Mouse (Mus musculus) forebrain, postnatal 0 days (tissue): ENCODE measurements at regions not wholly inside any gene's neighbourhood (a gene's known extent, or its start where the extent isn't known, plus 50 kb on each side); places are given as distances from the start of the nearest gene placed in this dataset.
A peak's percentile ranks its signal among the peaks of the same experiment; 100 is the strongest.

Experiments used
- ATAC-seq: fragments of 200-750 bp; cut with Nextera tagmentation; 2 replicates; pipeline ENCODE4 v1.8.0; 2017; ENCODE audit warnings: mild to moderate bottlenecking, moderate library complexity
- DNase-seq: peaks from one replicate; pipeline ENCODE4 v3.0.0-alpha.2; 2015
- H3K27ac ChIP-seq: fragments of 300-500 bp; sonication (generic); 2 replicates; pipeline ENCODE4 v1.5.1; 2014; ENCODE audit warnings: low read depth, mild to moderate bottlenecking, antibody characterized with exemption, low read length, moderate library complexity, mixed read lengths
- H3K27me3 ChIP-seq: fragments of 300-500 bp; sonication (generic); 2 replicates; pipeline ENCODE4 v1.6.1; 2014; ENCODE audit warnings: mild to moderate bottlenecking, low read length, mixed read lengths; ENCODE audit not compliant: insufficient read depth
- H3K36me3 ChIP-seq: fragments of 300-500 bp; sonication (generic); 2 replicates; pipeline ENCODE4 v1.6.1; 2014; ENCODE audit warnings: mild to moderate bottlenecking, moderate library complexity; ENCODE audit not compliant: insufficient read depth
- H3K4me1 ChIP-seq: fragments of 300-500 bp; sonication (generic); 2 replicates; pipeline ENCODE4 v1.6.1; 2014; ENCODE audit warnings: antibody characterized with exemption; ENCODE audit not compliant: insufficient read depth
- H3K4me2 ChIP-seq: fragments of 300-500 bp; sonication (generic); 2 replicates; pipeline ENCODE4 v1.6.1; 2014; ENCODE audit warnings: low read depth, mild to moderate bottlenecking, moderate library complexity
- H3K4me3 ChIP-seq: fragments of 300-500 bp; sonication (generic); 2 replicates; pipeline ENCODE4 v1.5.1; 2014; ENCODE audit warnings: low read depth, low read length, mixed read lengths
- H3K9ac ChIP-seq: fragments of 300-500 bp; sonication (generic); 2 replicates; pipeline ENCODE4 v1.6.1; 2014; ENCODE audit warnings: mild to moderate bottlenecking
- H3K9me3 ChIP-seq: fragments of 300-500 bp; sonication (generic); 2 replicates; pipeline ENCODE4 v1.6.1; 2016; ENCODE audit warnings: low read length
- CTCF ChIP-seq: sonication (generic); IDR thresholded peaks from 2 replicates; pipeline ENCODE4 v1.5.1; 2016; ENCODE audit warnings: antibody characterized with exemption, control low read depth, low read depth
- WGBS: fragments of 180-500 bp; shearing (Covaris S2); extraction: QIAGEN DNeasy Blood & Tissue Kit; methylation state at CpG from one replicate; pipeline ENCODE4 v1.1.7; 2014; 5-methylcytosine and 5-hydroxymethylcytosine counted together

DNA sequence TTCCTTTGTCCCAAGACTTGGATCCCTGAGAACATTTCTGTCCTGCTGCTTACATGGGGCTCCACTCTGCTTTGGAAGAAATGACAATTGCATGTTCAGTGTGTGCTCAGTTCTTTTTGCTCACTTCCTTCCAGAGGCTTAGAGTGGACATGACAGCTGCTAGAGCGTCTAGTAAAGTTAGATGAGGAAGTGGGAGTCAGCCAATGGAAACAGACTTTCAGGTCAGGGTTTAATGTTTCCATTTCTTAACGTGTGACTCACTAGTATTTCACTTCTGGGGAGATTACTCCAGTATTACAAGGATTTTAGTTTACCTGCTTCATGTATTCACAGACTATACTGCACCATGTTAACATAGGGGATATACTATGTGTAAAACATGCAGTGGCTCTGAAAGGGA is 759.3 kb upstream of the Gm38303 start:
- no peak for TF ChIP-seq CTCF
- Histone ChIP-seq H3K9ac (no peak overlapping the region), H3K27ac (no peak overlapping the region), H3K9me3 (no peaks in the 10 kb centered on the region), H3K4me2 (no peak overlapping the region), H3K4me1 (no peaks in the 10 kb centered on the region), H3K27me3 (no peaks in the 10 kb centered on the region), H3K36me3 (no peaks in the 10 kb centered on the region), H3K4me3 (no peak overlapping the region)
- no peak for ATAC-seq
- WGBS = 77% methylated on average over 2 of the region's 2 CpGs
- no peak for DNase-seq

- H3K9ac ChIP-seq = no peak overlapping the region
- ATAC-seq = no peak
- no peak overlapping the region for H3K27ac ChIP-seq
- peak; percentile 40 for TF ChIP-seq CTCF
- H3K27me3 ChIP-seq = no peaks in the 10 kb centered on the region
- WGBS = 56% methylated on average over 3 of the region's 3 CpGs
- H3K36me3 ChIP-seq = no peaks in the 10 kb centered on the region
- no peaks in the 10 kb centered on the region for H3K9me3 ChIP-seq
- peak; percentile 25 for DNase-seq
- no peak overlapping the region for H3K4me2 ChIP-seq
- H3K4me1 ChIP-seq = no peaks in the 10 kb centered on the region
- H3K4me3 ChIP-seq = no peak overlapping the region
These were observed 758.7 kb upstream of the Gm38303 start for GRCm38 (mm10) chr3:11094138-11094537.

GRCm38 (mm10) chr3:11083291-11083690 is 747.8 kb upstream of the Gm38303 start:
- no peak for TF ChIP-seq CTCF
- DNase-seq = no peak
- 54% methylated on average over 2 of the region's 2 CpGs for WGBS
- Histone ChIP-seq H3K27me3 (no peaks in the 10 kb centered on the region), H3K36me3 (no peaks in the 10 kb centered on the region), H3K4me2 (no peak overlapping the region), H3K9ac (no peak overlapping the region), H3K9me3 (no peaks in the 10 kb centered on the region), H3K4me1 (no peaks in the 10 kb centered on the region), H3K4me3 (no peak overlapping the region), H3K27ac (no peak overlapping the region)
- ATAC-seq = no peak

DNA sequence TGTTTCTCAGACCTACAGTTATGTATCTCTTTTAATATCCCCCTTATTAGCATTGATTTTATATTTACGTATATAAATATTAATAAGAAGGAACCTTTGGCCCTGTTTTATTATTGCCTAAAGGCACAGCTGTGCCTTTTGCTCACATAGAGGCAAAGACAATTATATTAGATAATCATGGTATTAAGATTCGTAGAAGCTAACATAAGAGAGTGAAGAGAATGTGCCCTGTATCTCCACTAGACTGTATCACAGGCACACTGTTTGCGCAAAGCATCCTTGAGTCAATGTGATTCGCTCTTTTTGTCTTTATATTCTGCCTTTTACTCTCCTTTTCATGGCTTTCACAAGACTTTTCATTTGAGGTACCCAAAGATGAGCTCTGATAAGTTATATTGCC is 738.5 kb upstream of the Gm38303 start:
- H3K36me3 ChIP-seq = no peaks in the 10 kb centered on the region
- H3K4me2 ChIP-seq = no peak overlapping the region
- WGBS = 82% methylated on average over 4 of the region's 4 CpGs
- no peak for TF ChIP-seq CTCF
- DNase-seq (no peak), ATAC-seq (no peak)
- H3K4me1 ChIP-seq = no peaks in the 10 kb centered on the region
- no peak overlapping the region for H3K27ac ChIP-seq
- no peak overlapping the region for H3K9ac ChIP-seq
- no peak overlapping the region for H3K4me3 ChIP-seq
- no peaks in the 10 kb centered on the region for H3K9me3 ChIP-seq
- H3K27me3 ChIP-seq = no peaks in the 10 kb centered on the region

DNA sequence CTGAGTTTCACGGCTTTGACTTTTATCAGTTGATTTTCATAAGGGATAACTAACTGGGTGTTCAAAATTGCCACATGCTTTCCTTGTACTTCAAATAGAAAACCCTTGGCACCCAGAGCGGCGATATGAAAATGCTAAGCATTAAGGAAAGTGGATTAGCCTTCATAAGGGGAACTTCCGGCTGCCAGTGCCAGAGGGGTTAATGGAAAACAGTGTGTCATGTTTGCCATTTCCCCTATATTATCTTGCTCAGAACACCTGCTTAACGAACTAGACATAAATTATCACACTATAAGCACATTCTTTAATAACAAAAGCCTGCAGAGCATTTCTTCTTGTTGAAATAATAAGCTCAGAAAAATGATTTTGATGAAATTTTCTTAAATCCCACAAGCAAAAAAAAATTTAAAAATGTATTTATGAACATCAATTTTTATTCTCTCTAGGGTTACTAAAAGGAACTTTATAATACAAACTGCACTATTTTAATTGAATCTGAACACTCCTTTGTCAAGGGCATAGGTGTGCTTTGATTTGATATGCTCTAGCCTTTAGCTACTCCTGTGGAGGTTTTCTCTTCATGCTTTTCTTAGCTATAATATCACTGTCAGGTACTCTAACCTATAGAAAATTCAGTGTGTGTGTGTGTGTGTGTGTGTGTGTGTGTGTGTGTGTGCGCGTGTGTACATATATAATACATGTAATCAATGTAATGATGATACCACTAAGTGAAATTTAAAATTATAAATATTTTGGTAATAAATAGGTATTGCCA is 699.7 kb upstream of the Gm38303 start:
- H3K9me3 ChIP-seq = no peaks in the 10 kb centered on the region
- no peak overlapping the region for H3K4me3 ChIP-seq
- ATAC-seq (no peak), DNase-seq (no peak)
- no peak overlapping the region for H3K9ac ChIP-seq
- no peaks in the 10 kb centered on the region for H3K36me3 ChIP-seq
- H3K27me3 ChIP-seq = no peaks in the 10 kb centered on the region
- H3K4me2 ChIP-seq = no peak overlapping the region
- no peaks in the 10 kb centered on the region for H3K4me1 ChIP-seq
- TF ChIP-seq CTCF = no peak
- whole genome bisulfite sequencing = 55% methylated on average over 7 of the region's 7 CpGs
- H3K27ac ChIP-seq = no peak overlapping the region

DNA sequence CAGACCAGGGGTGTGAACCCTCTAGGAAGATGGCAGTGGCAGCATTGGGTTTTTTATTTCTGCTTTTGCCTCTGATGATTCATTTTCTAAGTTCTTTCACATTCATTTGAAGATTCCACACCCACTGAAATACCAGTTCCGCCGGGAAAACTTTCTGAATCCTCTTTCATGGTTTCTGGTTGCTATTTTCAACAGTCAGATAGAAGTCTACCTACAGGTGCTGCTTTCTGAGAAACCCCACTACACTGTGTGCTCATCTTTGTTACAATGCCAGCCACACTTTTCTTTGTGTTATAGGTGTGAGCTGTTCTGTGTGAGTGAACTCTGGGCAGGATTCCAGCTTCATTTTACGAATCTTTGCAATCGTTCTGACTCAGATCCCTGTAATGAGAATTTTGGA is 694.5 kb upstream of the Gm38303 start:
- TF ChIP-seq CTCF = no peak
- H3K36me3 ChIP-seq = no peaks in the 10 kb centered on the region
- 57% methylated on average over 4 of the region's 4 CpGs for WGBS
- DNase-seq = no peak
- no peak overlapping the region for H3K27ac ChIP-seq
- H3K4me3 ChIP-seq = no peak overlapping the region
- no peaks in the 10 kb centered on the region for H3K27me3 ChIP-seq
- no peak overlapping the region for H3K9ac ChIP-seq
- H3K4me1 ChIP-seq = no peaks in the 10 kb centered on the region
- H3K4me2 ChIP-seq = no peak overlapping the region
- H3K9me3 ChIP-seq = no peaks in the 10 kb centered on the region
- no peak for ATAC-seq

DNA sequence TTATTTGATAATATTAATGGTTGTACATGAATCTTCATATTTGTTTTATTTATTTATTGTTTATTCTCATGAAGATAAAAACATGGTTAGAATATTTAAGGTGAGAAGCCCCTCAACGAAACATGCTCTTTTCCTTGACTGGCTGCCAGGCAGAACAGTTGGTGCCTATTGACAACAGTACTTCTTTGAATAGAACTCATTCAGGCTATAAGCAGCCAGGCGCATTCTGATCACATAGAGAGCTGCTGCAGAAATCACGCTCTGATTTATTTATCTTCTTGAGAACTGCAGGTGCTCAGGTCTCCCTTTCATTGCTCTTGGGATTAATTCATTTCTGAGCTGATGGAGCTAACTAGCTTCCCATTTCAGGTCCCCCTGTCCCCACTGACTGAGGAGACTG is 688.9 kb upstream of the Gm38303 start:
- 14% methylated on average over 3 of the region's 3 CpGs for WGBS
- 0 out of 2 replicates have a peak, but pooled peaks cover 4% of the 10 kb centered on the region for H3K4me1 ChIP-seq
- no peaks in the 10 kb centered on the region for H3K36me3 ChIP-seq
- H3K4me2 ChIP-seq = no peak overlapping the region
- no peak overlapping the region for H3K9ac ChIP-seq
- no peak overlapping the region for H3K27ac ChIP-seq
- TF ChIP-seq CTCF = no peak
- H3K9me3 ChIP-seq = no peaks in the 10 kb centered on the region
- DNase-seq (peak; percentile 61), ATAC-seq (peak; percentile 55)
- no peak overlapping the region for H3K4me3 ChIP-seq
- H3K27me3 ChIP-seq = no peaks in the 10 kb centered on the region
